Mouse (Mus musculus) cerebellum, adult 2 months (tissue): Measurements from ENCODE around the gene Zcchc24.

Experiments
- CTCF ChIP-seq: fragments of 200-500 bp; IDR thresholded peaks from 2 replicates; pipeline ENCODE4 v1.5.1; 2011; ENCODE audit warnings: low read depth, mild to moderate bottlenecking, control low read depth, low read length, moderate library complexity, borderline replicate concordance; ENCODE audit not compliant: insufficient read depth
- POLR2A ChIP-seq: fragments of 200-500 bp; IDR thresholded peaks from 2 replicates; pipeline ENCODE4 v1.6.1; 2011; ENCODE audit warnings: low read length, control low read depth, borderline replicate concordance; ENCODE audit not compliant: insufficient read depth

DNA sequence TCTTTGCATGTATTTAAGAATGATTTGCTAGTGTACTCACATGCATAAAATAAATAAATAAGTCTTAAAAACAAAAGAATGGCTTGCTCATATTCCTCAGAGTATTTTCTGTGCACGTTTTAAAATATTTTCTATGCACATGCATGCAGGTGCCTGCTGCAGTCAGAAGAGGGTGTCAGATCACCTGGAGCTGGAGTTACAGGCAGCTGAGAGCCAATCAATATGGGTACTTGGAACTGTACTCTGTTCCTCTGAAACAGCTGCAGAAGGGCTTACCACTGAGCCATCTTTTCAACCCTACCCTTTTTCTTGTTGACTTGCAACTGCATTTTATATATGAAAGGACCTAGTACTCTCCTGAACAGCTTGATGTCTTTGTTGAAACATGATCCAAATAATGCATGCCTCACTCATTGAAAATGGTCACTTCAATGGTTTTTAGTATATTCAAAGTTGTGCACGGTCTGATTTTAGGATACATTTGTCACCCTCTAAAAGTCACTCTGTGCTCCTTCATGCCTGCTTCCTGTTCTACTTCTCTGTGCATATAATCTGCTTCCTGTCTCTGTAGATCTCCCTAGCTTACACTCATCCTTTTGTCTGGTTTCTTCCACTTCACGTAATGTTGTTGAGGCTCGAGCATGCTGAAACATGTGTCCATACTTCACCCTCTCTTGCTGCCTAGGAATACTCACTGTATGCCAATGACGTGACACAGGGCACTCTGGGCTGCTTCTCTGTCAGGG lies 47.7 kb downstream of the Zcchc24 start:
- TF ChIP-seq CTCF (no peak), POLR2A (no peak)
